ENCODE assay signal across 9 mouse cellular contexts in the genomic region with DNA sequence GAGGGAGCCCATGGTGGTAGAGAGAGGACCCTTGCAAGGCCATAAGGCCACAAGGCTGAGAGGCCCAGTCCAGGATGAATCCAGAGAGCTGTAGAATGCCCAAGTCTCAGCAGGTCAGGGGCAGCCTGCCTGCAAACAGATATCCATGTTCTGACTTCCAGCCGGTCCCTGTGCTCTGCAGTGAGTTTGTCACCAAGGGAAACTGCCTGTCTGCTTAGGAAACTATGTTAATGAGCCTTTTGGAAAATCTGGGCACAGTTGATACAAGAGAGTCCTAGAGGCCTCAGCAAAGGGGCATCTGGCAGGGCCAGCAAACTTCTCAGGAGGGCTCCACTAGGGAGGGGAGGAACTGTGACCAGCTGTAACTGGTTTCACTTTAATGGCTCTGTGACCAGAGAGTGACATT.
A peak's percentile ranks its signal among the peaks of the same experiment; 100 is the strongest.
DNase-seq lines count a peak whose midpoint lies in the region; ATAC-seq and TF ChIP-seq lines count a peak whose summit lies in the region.
"Had no signal": no experiment of that assay in that cellular context is flagged by ENCODE, and none has a peak within 500 bp of the region (broad histone marks: within the 10 kb centered on the region; RNA-seq: fewer than 3 reads in every experiment).

No protein-coding gene starts in this region.

- no peak for DNase-seq in gastrocnemius, adult 2 months
- no peak for DNase-seq in gastrocnemius, postnatal 14 days
- peak; percentile 55 for DNase-seq in embryo, embryonic 10.5 days (ENCODE audit: low spot score)
- DNase-seq in heart, postnatal 4 days = peak; percentile 71
- no peak for DNase-seq in cerebellum, adult 11 months

- H3K27ac ChIP-seq in gastrocnemius, adult 2 months = peak overlapping the region; percentile 65
- 0 out of 2 replicates have a peak overlapping the region, but pooled peaks have one; percentile 20 for H3K27ac ChIP-seq in midbrain, embryonic 12.5 days (replicated peaks)
- H3K27ac ChIP-seq: liver, embryonic 15.5 days had no signal

- intact Hi-C loops in gastrocnemius, adult 2 months (cut with DNase I) = loop anchor here (5.0 kb wide), 1 partner anchor 33 kb away; no protein-coding TSS in a partner anchor
- intact Hi-C loops in gastrocnemius, postnatal 14 days (cut with DNase I; ENCODE audit: low total_unique reads) = no loop called here

- 24% methylated on average over 1 of the region's 1 CpGs for WGBS in midbrain, embryonic 12.5 days

- no peak overlapping the region for H3K4me3 ChIP-seq in gastrocnemius, adult 2 months
- no peak overlapping the region for H3K4me3 ChIP-seq in midbrain, embryonic 12.5 days
- H3K4me3 ChIP-seq: liver, embryonic 15.5 days had no signal

- H3K9ac ChIP-seq in midbrain, embryonic 12.5 days (replicated peaks) = no peak overlapping the region
- H3K9ac ChIP-seq: liver, embryonic 15.5 days had no signal

- H3K4me2 ChIP-seq in midbrain, embryonic 12.5 days (replicated peaks) = no peak overlapping the region
- H3K4me2 ChIP-seq: liver, embryonic 15.5 days had no signal

- no peaks in the 10 kb centered on the region for H3K9me3 ChIP-seq in midbrain, embryonic 12.5 days
- H3K9me3 ChIP-seq: liver, embryonic 15.5 days had no signal

- peaks cover 14% of the 10 kb centered on the region for H3K4me1 ChIP-seq in midbrain, embryonic 12.5 days
- H3K4me1 ChIP-seq: liver, embryonic 15.5 days had no signal

- H3K27me3 ChIP-seq in midbrain, embryonic 12.5 days = no peaks in the 10 kb centered on the region
- H3K27me3 ChIP-seq: liver, embryonic 15.5 days had no signal

- H3K36me3 ChIP-seq in midbrain, embryonic 12.5 days = no peaks in the 10 kb centered on the region
- H3K36me3 ChIP-seq: liver, embryonic 15.5 days had no signal

- ATAC-seq in midbrain, embryonic 12.5 days (ENCODE audit: low FRiP score, low read depth) = peak; percentile 69; the same call in 1 of the 2 replicates
- ATAC-seq in erythroblast, adult 5-6 weeks (replicated peaks; ENCODE audit: low FRiP score, poor library complexity, severe bottlenecking) = no peak
- no peak for ATAC-seq in megakaryocyte, adult 5-6 weeks (ENCODE audit: poor library complexity, severe bottlenecking)

- no peak for TF ChIP-seq CTCF in gastrocnemius, adult 2 months (IDR thresholded peaks at IDR 0.05)

Comparison
In these comparisons a context has a peak if more than half of its experiments do, and no peak if none do; other contexts are left out.
1. DNase-seq: peak in embryo, embryonic 10.5 days (single experiment) and heart, postnatal 4 days (single experiment); none in gastrocnemius, adult 2 months (single experiment), gastrocnemius, postnatal 14 days (single experiment) and cerebellum, adult 11 months (single experiment).